Mouse (Mus musculus) spleen, adult 2 months (tissue): ENCODE measurements around the gene Gm44805.

Experiments used
- CTCF ChIP-seq: fragments of 200-500 bp; IDR thresholded peaks from 2 replicates; pipeline ENCODE4 v1.5.1; 2011; ENCODE audit warnings: mild to moderate bottlenecking, inconsistent platforms; ENCODE audit not compliant: insufficient read depth, insufficient read length, insufficient replicate concordance; ENCODE audit errors: extremely low read depth
- POLR2A ChIP-seq: fragments of 200-500 bp; IDR thresholded peaks from 2 replicates; pipeline ENCODE4 v1.6.1; 2011; ENCODE audit warnings: low read depth, low read length, inconsistent platforms

DNA sequence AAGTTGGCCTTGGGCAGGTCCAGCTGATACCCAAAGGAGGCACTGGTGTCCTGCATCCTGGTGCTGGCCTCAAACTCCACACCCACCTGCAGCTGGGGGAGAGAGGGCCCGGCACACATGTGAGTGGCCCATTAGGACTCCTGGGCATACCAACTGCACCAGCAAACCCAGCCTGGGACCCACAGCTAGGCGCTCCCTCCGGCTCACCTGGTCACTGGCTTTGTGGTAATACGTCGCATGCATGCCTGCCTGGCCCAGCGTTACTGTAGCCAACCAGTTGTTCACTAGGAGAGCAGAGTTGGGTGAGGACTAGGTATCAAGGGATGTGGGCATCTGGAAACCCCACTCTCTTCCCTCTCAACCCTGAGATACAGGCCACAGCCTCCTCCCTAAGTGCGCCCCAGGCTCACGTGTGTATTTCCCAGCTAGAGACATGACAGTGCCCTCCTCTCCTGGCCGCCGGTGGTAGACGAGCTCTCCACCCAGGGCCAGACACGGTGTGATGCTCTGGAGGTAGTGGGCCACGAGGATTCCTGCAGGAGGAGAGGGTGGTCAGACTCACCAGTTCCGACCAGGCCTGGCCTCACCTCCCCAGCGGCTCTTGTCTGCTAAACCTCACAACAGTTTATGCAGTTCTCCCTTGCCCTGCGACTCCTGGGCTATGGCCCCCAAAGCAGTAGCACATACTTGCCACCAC is 21.8 kb upstream of the Gm44805 start:
- no peak for TF ChIP-seq CTCF
- TF ChIP-seq POLR2A: no peak
